Mouse (Mus musculus) embryonic facial prominence, embryonic 15.5 days (tissue): ENCODE data around the gene Slc22a20. TPM values are rescaled to one million over a fixed set of nuclear protein-coding genes. Genes with fewer than 3 reads are reported as not detected.

ENCODE experiments used
- ATAC-seq: fragments of 200-750 bp; cut with Nextera tagmentation; 2 replicates; pipeline ENCODE4 v1.8.0; 2017; ENCODE audit warnings: low read depth, moderate TSS enrichment; ENCODE audit not compliant: insufficient number of reproducible peaks, low FRiP score, low TSS enrichment
- H3K27ac ChIP-seq: fragments of 300-500 bp; sonication (generic); replicated peaks from 2 replicates; pipeline ENCODE4 v1.5.1; 2015; ENCODE audit warnings: mild to moderate bottlenecking, inconsistent platforms
- H3K27me3 ChIP-seq: fragments of 300-500 bp; sonication (generic); 2 replicates; pipeline ENCODE4 v1.6.1; 2015; ENCODE audit warnings: inconsistent platforms
- H3K36me3 ChIP-seq: fragments of 300-500 bp; sonication (generic); 2 replicates; pipeline ENCODE4 v1.6.1; 2015; ENCODE audit warnings: mild to moderate bottlenecking, inconsistent platforms
- H3K4me1 ChIP-seq: fragments of 300-500 bp; sonication (generic); 2 replicates; pipeline ENCODE4 v1.6.1; 2015; ENCODE audit warnings: inconsistent platforms
- H3K4me2 ChIP-seq: fragments of 300-500 bp; sonication (generic); replicated peaks from 2 replicates; pipeline ENCODE4 v1.6.1; 2015; ENCODE audit warnings: mild to moderate bottlenecking, inconsistent platforms
- H3K4me3 ChIP-seq: fragments of 300-500 bp; sonication (generic); replicated peaks from 2 replicates; pipeline ENCODE4 v1.5.1; 2015; ENCODE audit warnings: mild to moderate bottlenecking, inconsistent platforms
- H3K9ac ChIP-seq: fragments of 300-500 bp; sonication (generic); 2 replicates; pipeline ENCODE4 v1.6.1; 2015; ENCODE audit warnings: inconsistent platforms
- H3K9me3 ChIP-seq: fragments of 300-500 bp; sonication (generic); replicated peaks from 2 replicates; pipeline ENCODE4 v1.6.1; 2016; ENCODE audit warnings: inconsistent platforms
- WGBS: fragments of 180-500 bp; shearing (Covaris S2); methylation state at CpG from one replicate; pipeline ENCODE4 v1.1.7; 2015; 5-methylcytosine and 5-hydroxymethylcytosine counted together
- polyA plus RNA-seq: library from polyadenylated mRNA; unstranded; fragments of >200 nt; fragmentation: Nextera tagmentation; extraction: Ambion mirVana; gene quantifications from 2 replicates; pipeline ENCODE4 v1.2.1, GENCODE M21; 2015

Gene Slc22a20
- polyA plus RNA-seq, 1 experiment from 2014 or later, result not detected

DNA sequence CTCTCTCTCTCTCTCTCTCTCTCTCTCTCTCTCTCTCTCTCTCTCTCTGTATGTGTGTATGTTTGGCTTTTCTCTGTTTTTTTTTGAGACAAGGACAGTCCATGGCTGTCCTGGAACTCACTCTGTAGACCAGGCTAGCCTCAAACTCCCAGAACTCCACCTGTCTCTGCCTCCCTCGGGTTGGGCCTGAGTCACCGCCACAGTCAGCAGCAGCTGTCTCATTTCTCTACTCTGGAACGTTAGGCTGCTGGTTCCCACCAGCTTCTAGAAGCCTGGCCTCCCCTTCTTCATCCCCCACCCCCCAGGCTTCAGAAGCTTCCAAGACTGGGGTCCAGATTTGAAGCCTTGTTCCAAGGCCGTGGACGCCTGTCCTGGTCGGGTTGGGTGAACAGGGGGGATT, 3.6 kb upstream of the Slc22a20 start:
- no peak overlapping the region for H3K9ac ChIP-seq
- H3K4me3 ChIP-seq, result no peak overlapping the region
- 57% methylated on average over 6 of the region's 6 CpGs for WGBS
- peaks cover 29% of the 10 kb centered on the region for H3K36me3 ChIP-seq
- H3K27me3 ChIP-seq, result no peaks in the 10 kb centered on the region
- no peaks in the 10 kb centered on the region for H3K9me3 ChIP-seq
- H3K27ac ChIP-seq, result no peak overlapping the region
- ATAC-seq, result no peak
- peaks cover 20% of the 10 kb centered on the region for H3K4me1 ChIP-seq
- H3K4me2 ChIP-seq, result no peak overlapping the region

DNA sequence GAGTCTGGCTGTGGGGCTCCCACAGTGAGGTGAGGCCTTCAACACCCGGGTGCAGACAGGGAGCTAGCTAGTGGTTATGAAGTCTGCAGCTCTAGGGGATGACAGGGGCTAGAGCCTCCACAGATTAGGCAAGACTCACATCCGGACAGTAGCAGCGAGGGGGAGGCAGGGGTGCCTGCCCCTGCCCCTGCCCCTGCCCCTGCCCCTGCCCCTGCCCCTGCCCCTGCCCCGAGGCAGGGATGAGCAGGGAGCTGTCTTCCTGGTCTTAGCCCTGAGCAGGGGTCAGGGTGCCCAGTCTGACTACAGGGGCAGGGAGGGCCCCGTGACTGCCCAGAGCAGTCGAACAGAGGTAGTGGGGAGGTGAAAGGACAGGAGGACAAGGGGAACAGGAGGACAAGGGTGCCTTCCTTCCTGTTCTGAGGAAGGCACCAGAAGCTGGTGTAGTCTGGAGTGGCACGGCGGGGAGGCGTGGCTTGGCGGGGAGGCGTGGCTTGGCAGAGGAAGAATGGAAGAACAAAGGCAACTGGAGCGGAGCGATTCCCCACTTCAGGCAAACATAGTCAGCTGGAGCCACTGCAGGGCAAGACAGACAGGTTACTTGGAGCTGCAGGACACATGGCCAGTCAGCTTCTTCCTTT, 3.0 kb upstream of the Slc22a20 start:
- Histone ChIP-seq H3K9me3 (no peaks in the 10 kb centered on the region), H3K27me3 (no peaks in the 10 kb centered on the region), H3K4me3 (no peak overlapping the region), H3K4me2 (peak overlapping the region; percentile 15; the same call in 1 of the 2 replicates), H3K9ac (0 out of 2 replicates have a peak overlapping the region, but pooled peaks have one; percentile 23), H3K27ac (peak overlapping the region; percentile 22; the same call in 1 of the 2 replicates), H3K36me3 (peaks cover 22% of the 10 kb centered on the region), H3K4me1 (peaks cover 20% of the 10 kb centered on the region)
- WGBS, result 7% methylated on average over 13 of the region's 13 CpGs
- ATAC-seq, result 0 out of 2 replicates have a peak, but pooled peaks have one; percentile 30

DNA sequence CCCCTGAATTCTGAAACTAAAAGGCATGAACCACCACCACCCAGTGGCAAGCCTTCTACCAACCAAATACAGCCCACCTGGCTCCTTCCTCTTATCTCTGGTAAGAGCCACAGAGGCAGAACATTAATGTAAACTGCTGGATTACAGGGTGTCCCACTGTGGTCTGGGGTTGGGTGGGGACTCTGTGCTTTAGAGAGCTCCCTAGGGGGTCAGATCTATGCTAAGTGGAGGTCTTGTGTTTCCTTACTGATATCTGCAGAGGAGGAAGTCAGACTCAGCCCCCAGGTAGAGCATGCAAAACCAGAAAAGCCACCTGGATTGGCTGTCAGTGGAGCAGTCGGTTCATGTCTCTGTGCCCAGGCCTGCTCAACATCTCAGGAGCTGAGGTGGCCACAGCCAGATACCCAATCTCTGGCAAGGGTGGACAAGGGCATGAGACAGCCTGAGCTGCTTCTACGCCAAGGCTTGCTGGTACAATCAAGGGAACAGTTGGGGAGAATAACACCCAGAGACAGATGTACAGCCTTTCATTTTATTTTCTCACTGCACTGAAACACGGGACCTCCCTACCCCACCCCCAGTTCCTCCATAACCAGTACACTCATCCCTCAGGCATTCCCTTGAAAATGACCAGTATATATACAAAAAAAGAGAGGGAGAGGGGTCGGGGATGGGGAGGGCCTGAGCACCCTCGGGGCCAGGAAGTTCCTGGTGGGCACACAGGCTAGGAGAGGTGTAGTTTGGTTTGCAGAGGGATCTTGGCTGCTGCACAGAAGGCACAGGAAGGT, 2.3 kb upstream of the Slc22a20 start:
- no peak overlapping the region for H3K4me3 ChIP-seq
- no peaks in the 10 kb centered on the region for H3K9me3 ChIP-seq
- H3K9ac ChIP-seq, result 0 out of 2 replicates have a peak overlapping the region, but pooled peaks have one; percentile 23
- H3K27me3 ChIP-seq, result no peaks in the 10 kb centered on the region
- H3K4me2 ChIP-seq, result no peak overlapping the region
- WGBS, result 39% methylated on average over 5 of the region's 5 CpGs
- no peak; the same call in 1 of the 2 replicates for ATAC-seq
- H3K4me1 ChIP-seq, result peaks cover 20% of the 10 kb centered on the region
- H3K36me3 ChIP-seq, result peaks cover 15% of the 10 kb centered on the region; the same call in 1 of the 2 replicates
- H3K27ac ChIP-seq, result peak overlapping the region; percentile 22; the same call in 1 of the 2 replicates

DNA sequence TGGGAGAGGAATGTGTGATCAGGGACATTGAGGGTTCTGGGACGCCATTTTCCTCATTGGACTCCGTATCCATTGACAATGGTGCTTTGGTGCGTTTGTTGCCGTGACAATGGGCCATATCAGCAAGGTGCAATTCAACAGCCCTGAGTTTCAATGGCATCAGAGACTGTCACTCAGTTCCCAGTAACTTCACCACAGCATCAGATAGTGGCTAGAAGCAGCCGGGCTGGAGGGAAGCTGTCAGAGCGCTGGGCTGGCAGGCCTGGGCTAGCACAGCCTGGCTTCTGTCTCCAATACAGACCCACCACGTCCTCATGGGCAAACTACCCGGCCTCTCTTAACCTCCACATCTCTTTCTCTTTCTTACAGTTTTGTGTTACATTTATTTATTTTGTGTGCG, 5.5 kb downstream of the Slc22a20 start:
- Histone ChIP-seq H3K36me3 (no peaks in the 10 kb centered on the region), H3K4me1 (0 out of 2 replicates have a peak, but pooled peaks cover 8% of the 10 kb centered on the region), H3K9ac (no peak overlapping the region), H3K4me3 (no peak overlapping the region), H3K9me3 (no peaks in the 10 kb centered on the region), H3K4me2 (no peak overlapping the region), H3K27ac (no peak overlapping the region), H3K27me3 (no peaks in the 10 kb centered on the region)
- 84% methylated on average over 9 of the region's 9 CpGs for WGBS
- no peak for ATAC-seq

DNA sequence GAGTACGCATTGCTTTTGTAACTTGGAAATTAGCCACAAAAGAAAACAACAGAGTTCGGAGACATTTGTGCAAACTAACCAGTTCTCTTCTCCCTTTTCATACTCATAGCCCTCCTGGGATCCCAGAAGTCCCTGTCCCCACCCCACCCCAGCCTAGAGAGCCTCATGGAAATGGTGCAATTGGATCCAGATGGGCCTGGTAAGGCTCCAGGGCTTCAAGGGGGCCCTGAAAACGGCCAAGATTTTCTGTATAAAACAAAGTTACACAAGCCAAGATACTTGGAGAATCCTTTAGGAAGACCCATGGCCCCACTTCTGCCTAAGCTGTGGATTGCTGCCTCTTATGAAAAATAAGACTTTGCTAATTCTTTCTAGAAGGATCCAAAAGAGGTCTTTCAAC, 8.2 kb downstream of the Slc22a20 start:
- Histone ChIP-seq H3K9ac (no peak overlapping the region), H3K4me1 (0 out of 2 replicates have a peak, but pooled peaks cover 11% of the 10 kb centered on the region), H3K4me3 (no peak overlapping the region), H3K36me3 (no peaks in the 10 kb centered on the region), H3K27me3 (no peaks in the 10 kb centered on the region), H3K27ac (peak overlapping the region; percentile 85), H3K9me3 (no peaks in the 10 kb centered on the region), H3K4me2 (no peak overlapping the region)
- ATAC-seq, result peak; percentile 35; the same call in 1 of the 2 replicates
- WGBS, result 34% methylated on average over 3 of the region's 3 CpGs

DNA sequence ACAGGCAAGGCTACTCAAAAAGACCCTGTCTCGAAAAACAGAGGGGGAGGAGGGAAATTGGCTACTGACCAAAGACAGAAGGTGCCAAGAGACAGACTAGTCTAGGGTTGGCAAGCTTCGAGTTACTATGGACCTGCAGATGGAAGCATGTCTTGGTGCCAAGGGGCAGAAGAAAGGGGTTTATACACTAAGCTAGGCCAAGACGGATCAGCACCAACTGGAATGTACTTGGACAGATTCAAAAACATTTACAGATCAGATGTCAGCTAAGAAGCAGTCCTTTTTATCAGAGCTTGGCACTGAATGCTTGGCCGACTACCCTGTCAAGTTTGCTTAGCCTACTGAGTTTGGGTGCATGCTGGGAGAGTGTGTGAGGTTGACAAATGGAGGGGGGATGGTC, 10.3 kb downstream of the Slc22a20 start:
- H3K27me3 ChIP-seq, result no peaks in the 10 kb centered on the region
- no peak overlapping the region for H3K4me3 ChIP-seq
- 0 out of 2 replicates have a peak, but pooled peaks cover 11% of the 10 kb centered on the region for H3K4me1 ChIP-seq
- ATAC-seq, result peak; percentile 78
- no peaks in the 10 kb centered on the region for H3K9me3 ChIP-seq
- no peak overlapping the region for H3K4me2 ChIP-seq
- 0 out of 2 replicates have a peak overlapping the region, but pooled peaks have one; percentile 9 for H3K27ac ChIP-seq
- no peaks in the 10 kb centered on the region for H3K36me3 ChIP-seq
- H3K9ac ChIP-seq, result no peak overlapping the region
- WGBS, result 44% methylated on average over 4 of the region's 4 CpGs

DNA sequence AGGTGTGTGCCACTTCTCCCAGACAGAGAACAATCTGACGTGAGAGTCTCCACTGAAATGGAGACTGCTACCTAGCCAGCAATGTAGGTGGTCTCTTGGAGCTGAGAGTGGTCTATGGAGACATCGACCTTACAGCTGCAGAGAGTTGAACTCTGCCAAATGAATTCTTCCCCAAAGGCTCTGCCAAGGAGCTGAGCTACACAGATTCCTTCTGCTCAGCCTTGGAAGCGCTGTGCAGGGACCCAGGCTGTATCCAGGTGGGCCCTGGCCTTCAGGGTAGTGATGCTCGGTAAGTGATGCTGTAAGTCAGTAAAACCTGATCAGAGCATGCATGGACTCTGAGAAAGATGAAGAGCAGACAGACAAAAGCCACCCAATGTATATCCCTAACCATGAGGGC, 10.8 kb downstream of the Slc22a20 start:
- H3K27ac ChIP-seq, result 0 out of 2 replicates have a peak overlapping the region, but pooled peaks have one; percentile 9
- WGBS, result 60% methylated on average over 4 of the region's 4 CpGs
- H3K9me3 ChIP-seq, result no peaks in the 10 kb centered on the region
- ATAC-seq, result peak; percentile 49; the same call in 1 of the 2 replicates
- 0 out of 2 replicates have a peak, but pooled peaks cover 11% of the 10 kb centered on the region for H3K4me1 ChIP-seq
- H3K4me3 ChIP-seq, result no peak overlapping the region
- H3K27me3 ChIP-seq, result no peaks in the 10 kb centered on the region
- no peaks in the 10 kb centered on the region for H3K36me3 ChIP-seq
- no peak overlapping the region for H3K9ac ChIP-seq
- H3K4me2 ChIP-seq, result no peak overlapping the region

DNA sequence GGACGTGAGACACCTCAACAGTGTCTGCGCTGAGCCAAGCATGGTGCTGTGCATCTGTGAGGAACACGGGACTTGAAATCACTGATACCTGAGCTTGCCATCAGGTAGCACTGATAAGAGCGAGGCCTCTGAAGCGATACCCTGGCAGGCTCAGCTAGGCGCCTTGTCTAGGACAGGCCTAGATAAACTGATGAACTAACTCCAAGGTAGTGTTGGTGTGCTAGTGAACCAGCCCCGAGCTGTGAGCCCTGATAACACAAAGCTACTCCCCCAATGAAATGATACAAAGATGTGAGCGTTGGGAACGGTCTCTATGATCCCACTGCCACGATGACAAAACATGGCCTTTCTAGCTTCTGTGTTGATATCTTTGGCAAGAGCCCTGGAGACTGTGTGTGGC, 18.3 kb downstream of the Slc22a20 start:
- Histone ChIP-seq H3K4me1 (peaks cover 21% of the 10 kb centered on the region), H3K9me3 (no peaks in the 10 kb centered on the region), H3K4me3 (no peak overlapping the region), H3K4me2 (no peak overlapping the region), H3K27ac (no peak overlapping the region), H3K27me3 (no peaks in the 10 kb centered on the region), H3K9ac (no peak overlapping the region), H3K36me3 (no peaks in the 10 kb centered on the region)
- 85% methylated on average over 10 of the region's 10 CpGs for WGBS
- ATAC-seq, result no peak

DNA sequence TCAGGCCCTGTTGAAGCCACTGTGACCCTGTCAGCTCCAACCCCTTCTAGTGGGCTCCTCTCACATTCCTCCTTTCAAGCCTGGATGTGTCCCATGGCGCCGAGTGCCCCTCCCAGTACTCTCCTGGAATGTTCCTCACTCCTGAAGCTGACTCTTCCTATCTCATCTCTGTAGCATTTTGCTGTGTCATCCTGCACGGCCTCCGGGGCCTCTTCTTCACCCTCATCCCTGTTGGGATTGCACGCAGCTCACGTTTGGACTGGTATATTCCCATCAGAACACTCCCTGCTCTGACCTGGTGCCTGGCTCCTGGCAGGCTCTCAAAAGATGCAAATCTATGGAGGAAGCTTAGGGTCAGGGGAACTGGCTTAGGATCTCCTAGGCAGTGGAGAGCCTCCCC, 19.2 kb downstream of the Slc22a20 start:
- no peaks in the 10 kb centered on the region for H3K36me3 ChIP-seq
- H3K4me2 ChIP-seq, result no peak overlapping the region
- no peak; the same call in 1 of the 2 replicates for ATAC-seq
- no peaks in the 10 kb centered on the region for H3K27me3 ChIP-seq
- no peak overlapping the region for H3K9ac ChIP-seq
- no peaks in the 10 kb centered on the region for H3K9me3 ChIP-seq
- no peak overlapping the region for H3K27ac ChIP-seq
- no peak overlapping the region for H3K4me3 ChIP-seq
- H3K4me1 ChIP-seq, result peaks cover 27% of the 10 kb centered on the region
- 51% methylated on average over 6 of the region's 6 CpGs for WGBS

DNA sequence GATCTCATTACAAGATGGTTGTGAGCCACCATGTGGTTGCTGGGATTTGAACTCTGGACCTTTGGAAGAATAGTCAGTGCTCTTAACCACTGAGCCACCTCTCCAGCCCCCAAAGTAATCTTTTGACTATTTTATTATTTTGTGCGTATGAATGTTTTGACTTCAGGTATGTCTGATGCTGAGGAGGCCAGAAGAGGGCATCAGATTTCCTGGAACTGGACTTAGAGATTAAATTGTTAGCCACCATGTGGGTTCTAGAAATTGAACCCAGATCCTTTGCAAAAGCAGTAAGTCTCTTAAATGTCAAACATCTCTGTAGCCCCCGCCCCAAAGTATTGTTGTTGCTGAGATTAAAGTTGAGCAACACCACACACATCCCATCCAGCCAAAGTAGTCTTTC, 20.0 kb downstream of the Slc22a20 start:
- Histone ChIP-seq H3K4me1 (peaks cover 27% of the 10 kb centered on the region), H3K27me3 (no peaks in the 10 kb centered on the region), H3K9ac (no peak overlapping the region), H3K9me3 (no peaks in the 10 kb centered on the region), H3K27ac (no peak overlapping the region), H3K4me2 (no peak overlapping the region), H3K4me3 (no peak overlapping the region), H3K36me3 (no peaks in the 10 kb centered on the region)
- no peak for ATAC-seq
- 87% methylated on average over 2 of the region's 2 CpGs for WGBS

DNA sequence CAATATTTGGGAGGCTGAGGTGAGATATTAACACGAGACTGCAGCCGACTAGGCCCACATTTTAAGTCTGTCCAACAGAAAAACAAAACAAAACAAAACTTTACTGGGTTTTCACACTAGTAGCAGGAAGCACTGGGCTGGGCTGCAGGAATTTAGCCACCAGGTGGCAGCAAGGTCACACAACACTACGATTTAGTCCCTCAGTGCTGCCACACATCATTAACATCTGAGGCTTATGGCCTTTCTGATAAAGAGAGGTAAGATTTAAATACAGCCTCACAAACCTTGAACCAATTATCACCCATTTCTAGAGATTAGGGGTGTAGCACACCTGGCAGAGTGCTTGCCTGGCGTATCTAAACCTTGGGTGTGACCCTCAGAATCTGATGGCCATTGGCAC, 20.7 kb downstream of the Slc22a20 start:
- Histone ChIP-seq H3K9me3 (no peaks in the 10 kb centered on the region), H3K36me3 (no peaks in the 10 kb centered on the region), H3K27ac (no peak overlapping the region), H3K4me1 (peaks cover 27% of the 10 kb centered on the region), H3K9ac (no peak overlapping the region), H3K4me2 (no peak overlapping the region), H3K4me3 (no peak overlapping the region), H3K27me3 (no peaks in the 10 kb centered on the region)
- ATAC-seq, result no peak
- 8% methylated on average over 4 of the region's 4 CpGs for WGBS
